In genomic region chr1:68832101-68832500, GRCm38 (mm10) we compare ENCODE assay signal across 18 mouse cellular contexts.
A peak's percentile ranks its signal among the peaks of the same experiment; 100 is the strongest.
DNase-seq lines count a peak whose midpoint lies in the region; ATAC-seq and TF ChIP-seq lines count a peak whose summit lies in the region.
"Had no signal": no experiment of that assay in that cellular context is flagged by ENCODE, and none has a peak within 500 bp of the region (broad histone marks: within the 10 kb centered on the region; RNA-seq: fewer than 3 reads in every experiment).

No protein-coding gene starts in this region.

- no peaks in the 10 kb centered on the region for H3K36me3 ChIP-seq in forebrain, embryonic 12.5 days (replicated peaks)
- H3K36me3 ChIP-seq in forebrain, postnatal 0 days (ENCODE audit: insufficient read depth), result no peaks in the 10 kb centered on the region
- H3K36me3 ChIP-seq in midbrain, embryonic 12.5 days, result no peaks in the 10 kb centered on the region
- H3K36me3 ChIP-seq: forebrain, embryonic 10.5 days; heart, embryonic 15.5 days; limb, embryonic 12.5 days; liver, embryonic 13.5 days had no signal

- ATAC-seq in forebrain, embryonic 12.5 days (ENCODE audit: low FRiP score), result no peak
- ATAC-seq in forebrain, postnatal 0 days, result no peak
- peak; percentile 39; the same call in 1 of the 2 replicates for ATAC-seq in midbrain, embryonic 12.5 days (ENCODE audit: low FRiP score, low read depth)

- H3K9ac ChIP-seq in forebrain, embryonic 12.5 days, result no peak overlapping the region
- H3K9ac ChIP-seq in forebrain, postnatal 0 days, result no peak overlapping the region
- H3K9ac ChIP-seq in midbrain, embryonic 12.5 days (replicated peaks), result no peak overlapping the region
- H3K9ac ChIP-seq: heart, embryonic 15.5 days; hindbrain, embryonic 14.5 days; limb, embryonic 12.5 days; liver, embryonic 13.5 days had no signal

- no peaks in the 10 kb centered on the region for H3K27me3 ChIP-seq in forebrain, embryonic 12.5 days
- no peaks in the 10 kb centered on the region for H3K27me3 ChIP-seq in forebrain, postnatal 0 days (ENCODE audit: insufficient read depth, low read length)
- no peaks in the 10 kb centered on the region for H3K27me3 ChIP-seq in midbrain, embryonic 12.5 days
- H3K27me3 ChIP-seq: heart, embryonic 15.5 days; limb, embryonic 12.5 days; liver, embryonic 13.5 days had no signal

- H3K9me3 ChIP-seq in forebrain, embryonic 12.5 days, result no peaks in the 10 kb centered on the region
- H3K9me3 ChIP-seq in forebrain, postnatal 0 days (ENCODE audit: low read length), result no peaks in the 10 kb centered on the region
- H3K9me3 ChIP-seq in midbrain, embryonic 12.5 days, result no peaks in the 10 kb centered on the region
- H3K9me3 ChIP-seq: forebrain, embryonic 10.5 days; heart, embryonic 15.5 days; limb, embryonic 12.5 days; liver, embryonic 13.5 days had no signal

- no peak overlapping the region for H3K4me3 ChIP-seq in forebrain, embryonic 12.5 days (replicated peaks)
- H3K4me3 ChIP-seq in forebrain, postnatal 0 days (ENCODE audit: low read depth, low read length), result no peak overlapping the region
- H3K4me3 ChIP-seq in midbrain, embryonic 12.5 days, result no peak overlapping the region
- H3K4me3 ChIP-seq: forebrain, embryonic 10.5 days; heart, embryonic 15.5 days; limb, embryonic 12.5 days; liver, embryonic 13.5 days had no signal

- peaks cover 11% of the 10 kb centered on the region for H3K4me1 ChIP-seq in forebrain, embryonic 12.5 days
- no peaks in the 10 kb centered on the region for H3K4me1 ChIP-seq in forebrain, postnatal 0 days (ENCODE audit: insufficient read depth)
- H3K4me1 ChIP-seq in midbrain, embryonic 12.5 days, result peaks cover 13% of the 10 kb centered on the region; the same call in 1 of the 2 replicates
- H3K4me1 ChIP-seq: heart, embryonic 15.5 days; limb, embryonic 12.5 days; liver, embryonic 13.5 days had no signal

- peak overlapping the region; percentile 46; the same call in 1 of the 2 replicates for H3K27ac ChIP-seq in forebrain, embryonic 12.5 days
- H3K27ac ChIP-seq in forebrain, postnatal 0 days (ENCODE audit: low read depth, low read length), result no peak overlapping the region
- peak overlapping the region; percentile 35 for H3K27ac ChIP-seq in midbrain, embryonic 12.5 days (replicated peaks)
- H3K27ac ChIP-seq: forebrain, embryonic 10.5 days; heart, embryonic 15.5 days; hindbrain, embryonic 14.5 days; limb, embryonic 12.5 days; liver, embryonic 13.5 days had no signal

- DNase-seq in forebrain, postnatal 0 days, result no peak
- DNase-seq in retina, postnatal 1 day, result peak; percentile 9
- DNase-seq in retina, embryonic 14.5 days (ENCODE audit: low spot score), result no peak
- DNase-seq in layer of hippocampus, adult 9-11 months, result no peak
- DNase-seq in spleen, postnatal 14 days (ENCODE audit: low spot score in 2 of 2), result no peak
- DNase-seq: heart, postnatal 36 days; kidney, adult 8-10 months; kidney, postnatal 10 days; liver, embryonic 13.5 days; lung, adult 2 months; thymus, adult 18-20 months; thymus, postnatal 36 days had no signal

- H3K4me2 ChIP-seq in forebrain, embryonic 12.5 days, result no peak overlapping the region
- no peak overlapping the region for H3K4me2 ChIP-seq in forebrain, postnatal 0 days (ENCODE audit: low read depth)
- H3K4me2 ChIP-seq in midbrain, embryonic 12.5 days (replicated peaks), result no peak overlapping the region
- H3K4me2 ChIP-seq: heart, embryonic 15.5 days; hindbrain, embryonic 14.5 days; limb, embryonic 12.5 days; liver, embryonic 13.5 days had no signal

- TF ChIP-seq CTCF in forebrain, postnatal 0 days (IDR thresholded peaks at IDR 0.05; ENCODE audit: low read depth), result no peak
